Mouse (Mus musculus): Measurements from ENCODE around the gene Ptk7. TPM values are rescaled to one million over a fixed set of nuclear protein-coding genes. Genes with fewer than 3 reads are reported as not detected.

The Ptk7 gene
- total RNA-seq (2014; rRNA removed; ENCODE audit: low replicate concordance) (57.9 and 70.4 TPM in 2 replicates), polyA plus RNA-seq (2015; fragmentation: Nextera tagmentation; extraction: Ambion mirVana) (16.9 and 17.2 TPM in 2 replicates)

- H3K27me3 ChIP-seq (ENCODE audit: control insufficient read depth, insufficient read depth, low read length), result no peaks in the 10 kb centered on the region
- no peaks in the 10 kb centered on the region for H3K9me3 ChIP-seq (replicated peaks; ENCODE audit: control insufficient read depth, low read length)
- H3K36me3 ChIP-seq (replicated peaks; ENCODE audit: control insufficient read depth, insufficient read depth, low read length), result peaks cover 24% of the 10 kb centered on the region
- peaks cover 28% of the 10 kb centered on the region for H3K4me1 ChIP-seq (ENCODE audit: control insufficient read depth, insufficient read depth)
- H3K4me2 ChIP-seq (ENCODE audit: low read depth, low read length), result peak within 1 kb of the TSS; percentile 76
- H3K9ac ChIP-seq (replicated peaks; ENCODE audit: low read depth, low read length), result peak within 1 kb of the TSS; percentile 64
- DNase-seq (ENCODE audit: low spot score), result peak; percentile 62
- TF ChIP-seq EP300 (IDR thresholded peaks at IDR 0.05; ENCODE audit: low read depth), result no peak
- no peak for TF ChIP-seq CTCF (IDR thresholded peaks at IDR 0.05; ENCODE audit: low read depth)
- H3K4me3 ChIP-seq (ENCODE audit: low read depth, low read length), result peak within 1 kb of the TSS; percentile 81
- under 1% methylated on average over 50 of the region's 90 CpGs for WGBS
- peak; percentile 57 for ATAC-seq (ENCODE audit: insufficient read depth, low read depth)
- H3K27ac ChIP-seq (ENCODE audit: low read depth), result peak within 1 kb of the TSS; percentile 78
These were observed at the start of gene Ptk7 for GRCm38 (mm10) chr17:46628791-46629684. TSS of gene Ptk7 (minus strand) at chr17:46629504.

- Histone ChIP-seq H3K4me3 (ENCODE audit: low read depth, low read length) (peak overlapping the region; percentile 92), H3K4me2 (ENCODE audit: low read depth, low read length) (peak overlapping the region; percentile 95), H3K27me3 (ENCODE audit: control insufficient read depth, insufficient read depth, low read length) (no peaks in the 10 kb centered on the region), H3K27ac (ENCODE audit: low read depth) (peak overlapping the region; percentile 87), H3K9ac (replicated peaks; ENCODE audit: low read depth, low read length) (peak overlapping the region; percentile 69), H3K4me1 (ENCODE audit: control insufficient read depth, insufficient read depth) (peaks cover 18% of the 10 kb centered on the region), H3K9me3 (replicated peaks; ENCODE audit: control insufficient read depth, low read length) (no peaks in the 10 kb centered on the region), H3K36me3 (replicated peaks; ENCODE audit: control insufficient read depth, insufficient read depth, low read length) (peaks cover 40% of the 10 kb centered on the region)
- DNase-seq (ENCODE audit: low spot score) (peak; percentile 46), ATAC-seq (ENCODE audit: insufficient read depth, low read depth) (peak; percentile 3; the same call in 1 of the 2 replicates)
- no peak for TF ChIP-seq EP300 (IDR thresholded peaks at IDR 0.05; ENCODE audit: low read depth)
- TF ChIP-seq CTCF (IDR thresholded peaks at IDR 0.05; ENCODE audit: low read depth), result no peak
- WGBS, result 19% methylated on average over 9 of the region's 9 CpGs
These were observed 49.6 kb upstream of the Ptk7 start for GRCm38 (mm10) chr17:46678911-46679310.

DNA sequence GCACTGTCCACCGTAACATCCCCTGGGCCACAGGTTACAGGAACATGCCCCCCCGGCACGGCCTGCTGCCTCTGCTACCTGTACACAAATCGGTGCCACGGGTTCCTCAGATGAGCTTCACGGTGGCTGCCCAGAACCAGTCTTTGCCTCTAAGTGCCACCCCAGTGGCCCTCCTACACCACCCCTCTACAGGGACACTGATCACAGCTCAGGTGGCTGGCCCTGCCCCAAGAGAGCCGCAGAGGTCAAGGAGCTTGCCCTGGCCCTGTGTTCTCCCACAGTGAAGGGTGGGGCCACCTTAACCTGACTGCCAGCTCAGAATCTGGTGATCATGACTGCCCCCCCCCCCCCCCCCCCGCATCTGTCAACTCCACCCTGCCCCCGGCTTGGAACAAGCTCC, 49.1 kb upstream of the Ptk7 start, which contains the start of gene Mea1:
Mea1 (plus strand) TSS at position 378 of the 400 bp plus-strand sequence.
- Histone ChIP-seq H3K9me3 (replicated peaks; ENCODE audit: control insufficient read depth, low read length) (no peaks in the 10 kb centered on the region), H3K36me3 (replicated peaks; ENCODE audit: control insufficient read depth, insufficient read depth, low read length) (peaks cover 35% of the 10 kb centered on the region), H3K4me2 (ENCODE audit: low read depth, low read length) (peak within 1 kb of the TSS; percentile 95), H3K27me3 (ENCODE audit: control insufficient read depth, insufficient read depth, low read length) (no peaks in the 10 kb centered on the region), H3K4me3 (ENCODE audit: low read depth, low read length) (peak within 1 kb of the TSS; percentile 92), H3K27ac (ENCODE audit: low read depth) (peak within 1 kb of the TSS; percentile 87), H3K4me1 (ENCODE audit: control insufficient read depth, insufficient read depth) (peaks cover 20% of the 10 kb centered on the region), H3K9ac (replicated peaks; ENCODE audit: low read depth, low read length) (peak within 1 kb of the TSS; percentile 69)
- WGBS, result 67% methylated on average over 8 of the region's 9 CpGs
- DNase-seq (ENCODE audit: low spot score) (no peak), ATAC-seq (ENCODE audit: insufficient read depth, low read depth) (no peak)
- no peak for TF ChIP-seq EP300 (IDR thresholded peaks at IDR 0.05; ENCODE audit: low read depth)
- TF ChIP-seq CTCF (IDR thresholded peaks at IDR 0.05; ENCODE audit: low read depth), result no peak

GRCm38 (mm10) chr17:46674530-46675283, 45.4 kb upstream of the Ptk7 start:
- peaks cover 46% of the 10 kb centered on the region for H3K36me3 ChIP-seq (replicated peaks; ENCODE audit: control insufficient read depth, insufficient read depth, low read length)
- H3K9me3 ChIP-seq (replicated peaks; ENCODE audit: control insufficient read depth, low read length), result no peaks in the 10 kb centered on the region
- WGBS, result 23% methylated on average over 15 of the region's 15 CpGs
- H3K27ac ChIP-seq (ENCODE audit: low read depth), result peak overlapping the region; percentile 69
- H3K4me3 ChIP-seq (ENCODE audit: low read depth, low read length), result peak overlapping the region; percentile 79
- peaks cover 26% of the 10 kb centered on the region for H3K4me1 ChIP-seq (ENCODE audit: control insufficient read depth, insufficient read depth)
- ATAC-seq (ENCODE audit: insufficient read depth, low read depth) (0 out of 2 replicates have a peak, but pooled peaks have one; percentile 1), DNase-seq (ENCODE audit: low spot score) (no peak)
- TF ChIP-seq EP300 (IDR thresholded peaks at IDR 0.05; ENCODE audit: low read depth) (no peak), CTCF (IDR thresholded peaks at IDR 0.05; ENCODE audit: low read depth) (no peak)
- H3K4me2 ChIP-seq (ENCODE audit: low read depth, low read length), result peak overlapping the region; percentile 84
- peak overlapping the region; percentile 69 for H3K9ac ChIP-seq (replicated peaks; ENCODE audit: low read depth, low read length)
- H3K27me3 ChIP-seq (ENCODE audit: control insufficient read depth, insufficient read depth, low read length), result no peaks in the 10 kb centered on the region

DNA sequence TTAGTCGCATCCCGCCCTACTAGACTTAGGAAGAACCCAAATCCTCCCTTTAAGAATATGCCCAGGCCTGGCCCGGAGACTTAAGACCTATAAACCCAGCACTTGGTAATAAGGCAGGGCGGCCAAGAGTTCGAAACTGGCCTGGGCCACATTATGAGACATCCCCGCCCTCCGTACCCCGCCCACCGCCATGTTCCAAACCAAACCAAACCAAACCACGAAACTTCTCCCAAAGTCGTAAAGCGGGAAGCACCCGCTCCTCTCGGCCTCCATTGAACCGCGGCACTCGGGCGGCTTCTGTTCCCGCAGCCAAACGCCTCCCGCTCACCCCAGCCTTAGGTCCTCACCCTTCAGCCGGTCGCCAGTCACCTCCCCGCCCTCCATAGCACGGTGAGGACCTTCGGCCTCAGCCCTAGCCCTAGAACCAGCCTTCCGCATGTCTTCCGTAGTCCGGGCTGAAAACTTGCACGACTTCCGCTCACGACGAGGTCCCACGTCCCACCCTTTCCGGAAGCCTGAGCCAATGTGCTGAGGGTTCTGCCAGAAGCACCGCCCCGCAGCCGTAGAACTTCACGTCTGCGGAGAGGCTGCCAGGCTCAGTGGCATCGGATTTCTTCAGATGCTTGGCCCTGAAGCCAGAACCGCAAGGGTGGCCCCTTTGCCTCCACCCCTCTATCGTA, 44.7 kb upstream of the Ptk7 start, which contains the start of gene Rrp36:
Rrp36 (minus strand) TSS at position 503 of the 680 bp plus-strand sequence.
- WGBS, result under 1% methylated on average over 43 of the region's 43 CpGs

More for the DNA sequence above, 44.7 kb upstream of the Ptk7 start, which contains the start of gene Rrp36:
- H3K27ac ChIP-seq (ENCODE audit: low read depth), result peak within 1 kb of the TSS; percentile 80
- H3K9ac ChIP-seq (replicated peaks; ENCODE audit: low read depth, low read length), result peak within 1 kb of the TSS; percentile 69
- H3K36me3 ChIP-seq (replicated peaks; ENCODE audit: control insufficient read depth, insufficient read depth, low read length), result peaks cover 53% of the 10 kb centered on the region
- peak; percentile 79 for ATAC-seq (ENCODE audit: insufficient read depth, low read depth)
- peak within 1 kb of the TSS; percentile 79 for H3K4me3 ChIP-seq (ENCODE audit: low read depth, low read length)
- no peaks in the 10 kb centered on the region for H3K27me3 ChIP-seq (ENCODE audit: control insufficient read depth, insufficient read depth, low read length)
- TF ChIP-seq EP300 (IDR thresholded peaks at IDR 0.05; ENCODE audit: low read depth) (no peak), CTCF (IDR thresholded peaks at IDR 0.05; ENCODE audit: low read depth) (no peak)
- DNase-seq (ENCODE audit: low spot score), result peak; percentile 95
- no peaks in the 10 kb centered on the region for H3K9me3 ChIP-seq (replicated peaks; ENCODE audit: control insufficient read depth, low read length)
- H3K4me2 ChIP-seq (ENCODE audit: low read depth, low read length), result peak within 1 kb of the TSS; percentile 84
- H3K4me1 ChIP-seq (ENCODE audit: control insufficient read depth, insufficient read depth), result peaks cover 19% of the 10 kb centered on the region

All from heart, postnatal 0 days (tissue).